Mouse (Mus musculus) naive thymus-derived CD4-positive, alpha-beta T cell, adult 5 months (primary cell): ENCODE measurements around the gene Vstm2a. TPM values are rescaled to one million over a fixed set of nuclear protein-coding genes. Genes with fewer than 3 reads are reported as not detected.

Experiments used
- polyA plus RNA-seq: library from polyadenylated mRNA; unstranded; fragments of 100-300 nt; shearing (Covaris generic); gene quantifications from one replicate; pipeline ENCODE4 v1.2.1, GENCODE M21; 2017

Vstm2a gene
- polyA plus RNA-seq, result 0.49 TPM

DNA sequence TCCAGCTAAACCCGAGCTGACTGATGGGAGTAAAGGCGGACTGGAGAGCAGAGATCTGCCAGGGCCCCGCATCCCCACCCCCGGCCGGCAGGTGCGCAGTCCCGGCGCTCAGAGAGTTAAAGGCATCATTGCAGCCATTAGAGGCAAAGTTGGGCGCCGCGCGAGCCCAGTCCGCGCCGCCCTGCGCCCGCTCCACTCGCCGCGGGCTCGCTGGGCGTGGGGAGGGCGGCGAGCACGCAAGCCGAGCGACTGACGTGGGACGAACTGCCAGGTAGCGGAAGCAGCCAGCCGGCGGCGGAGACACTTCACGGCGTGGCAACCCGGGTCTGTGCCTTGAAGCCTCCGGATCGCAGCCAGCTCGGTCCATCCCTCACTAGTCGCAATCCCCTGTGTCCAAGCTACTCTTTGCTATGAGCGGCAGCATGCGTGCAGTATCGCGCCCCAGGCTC lies at the start of gene Vstm2a:
Gene Vstm2a, plus strand, starts transcription at position 252 of the 449 bp plus-strand sequence.

